Mouse (Mus musculus): Measurements from ENCODE around the gene Cd151.

DNA sequence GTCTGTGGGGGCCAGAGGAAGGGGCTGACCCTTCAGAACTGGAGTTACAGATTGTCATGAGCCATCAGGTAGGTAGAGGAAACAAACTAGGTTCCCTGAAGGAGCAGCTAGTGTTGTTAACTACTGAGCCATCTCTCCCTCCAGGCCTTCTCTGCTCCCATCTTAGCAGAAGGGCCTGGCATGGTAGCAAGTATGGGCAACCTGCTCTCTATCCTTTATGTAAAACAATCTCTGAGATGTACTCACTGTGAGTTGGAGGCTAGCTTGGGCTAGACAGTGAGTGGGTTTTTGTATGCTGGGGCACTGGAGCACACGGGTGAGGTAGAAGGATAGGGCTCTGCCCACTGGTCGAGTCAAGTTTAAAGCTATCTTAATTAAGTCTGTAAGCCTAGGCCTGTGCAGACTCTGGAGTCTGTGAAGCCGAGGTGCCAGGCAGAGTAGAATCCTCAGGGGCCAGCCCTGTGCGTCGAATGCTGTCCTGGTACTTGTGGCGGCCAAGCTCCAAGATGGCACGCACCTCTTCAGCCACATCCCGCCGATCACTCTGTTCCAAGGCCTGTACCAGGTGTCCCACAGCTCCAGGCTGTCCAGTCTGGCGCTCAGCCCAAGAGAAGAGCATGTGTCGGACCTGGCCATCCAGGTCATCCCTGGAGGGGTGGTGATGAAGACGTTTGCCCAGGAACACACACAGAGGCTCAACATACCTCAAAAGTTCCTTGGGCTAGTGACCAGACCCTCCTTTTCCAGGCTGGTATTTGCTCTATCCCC lies 28.8 kb upstream of the Cd151 start:
- no peak for TF ChIP-seq CTCF (IDR thresholded peaks at IDR 0.05; ENCODE audit: extremely low read depth, insufficient read length, insufficient replicate concordance, low read depth, low read length)
- TF ChIP-seq POLR2A (IDR thresholded peaks at IDR 0.05; ENCODE audit: low read depth, low read length): no peak

Data from small intestine, adult 2 months (tissue).